Mouse (Mus musculus): ENCODE results near the gene Nalcn. TPM values are rescaled to one million over a fixed set of nuclear protein-coding genes. Genes with fewer than 3 reads are reported as not detected.

The Nalcn gene
- total RNA-seq, 2 experiments from 2014 or later = 0.21 to 0.55 TPM

Other genes with a start within 250 kb of the Nalcn start
- 1 to 10 TPM; 2.8 to 6.1 TPM for gene Itgbl1, start 32.8 kb upstream of the Nalcn start, total RNA-seq (2021)

Data from gastrocnemius, adult 18-20 months (tissue).